Mouse (Mus musculus): ENCODE data around the gene Ilvbl.
A peak's percentile ranks its signal among the peaks of the same experiment; 100 is the strongest.
"Not testable (repeated sequence)": the region's sequence is repeated elsewhere in the genome, so short reads cannot be mapped to it uniquely, and the experiment has no call there.

Gene Ilvbl

GRCm38 (mm10) chr10:78574250-78575104 is at the start of gene Ilvbl:
Gene Ilvbl (plus strand): TSS chr10:78574346.
- peak; percentile 98 for DNase-seq

- not testable (repeated sequence) for DNase-seq
Measured at GRCm38 (mm10) chr10:78525071-78525470, 49.1 kb upstream of the Ilvbl start.

GRCm38 (mm10) chr10:78525511-78525910 is 48.6 kb upstream of the Ilvbl start:
- DNase-seq: no peak

GRCm38 (mm10) chr10:78540943-78541342 is 33.2 kb upstream of the Ilvbl start:
- peak; percentile 19 for DNase-seq

GRCm38 (mm10) chr10:78565070-78565469 is 9.1 kb upstream of the Ilvbl start:
- no peak for DNase-seq

GRCm38 (mm10) chr10:78569191-78569590 is 5.0 kb upstream of the Ilvbl start:
- no peak for DNase-seq

- DNase-seq: no peak
Measured at GRCm38 (mm10) chr10:78569686-78570085, 4.5 kb upstream of the Ilvbl start.

- DNase-seq: no peak
Measured at GRCm38 (mm10) chr10:78570416-78570815, 3.7 kb upstream of the Ilvbl start.

GRCm38 (mm10) chr10:78570897-78571296 is 3.2 kb upstream of the Ilvbl start:
- DNase-seq: no peak

GRCm38 (mm10) chr10:78573226-78573625 is 920 bp upstream of the Ilvbl start:
- DNase-seq: no peak

- DNase-seq: no peak
Measured at GRCm38 (mm10) chr10:78575105-78575632, 1.0 kb downstream of the Ilvbl start.

GRCm38 (mm10) chr10:78575690-78576089 is 1.5 kb downstream of the Ilvbl start:
- no peak for DNase-seq

GRCm38 (mm10) chr10:78576435-78577184 is 2.5 kb downstream of the Ilvbl start:
- no peak for DNase-seq

- DNase-seq: no peak
Measured at GRCm38 (mm10) chr10:78578204-78578603, 4.1 kb downstream of the Ilvbl start.

- no peak for DNase-seq
Measured at GRCm38 (mm10) chr10:78581121-78581520, 7.0 kb downstream of the Ilvbl start.

GRCm38 (mm10) chr10:78583347-78583746 is 9.2 kb downstream of the Ilvbl start:
- DNase-seq: no peak

GRCm38 (mm10) chr10:78583939-78584338 is 9.8 kb downstream of the Ilvbl start:
- no peak for DNase-seq

- no peak for DNase-seq
Measured at GRCm38 (mm10) chr10:78584996-78585395, 10.8 kb downstream of the Ilvbl start.

GRCm38 (mm10) chr10:78585606-78586005 is 11.5 kb downstream of the Ilvbl start:
- no peak for DNase-seq

GRCm38 (mm10) chr10:78586026-78586425 is 11.9 kb downstream of the Ilvbl start:
- no peak for DNase-seq

- no peak for DNase-seq
Measured at GRCm38 (mm10) chr10:78589291-78589690, 15.1 kb downstream of the Ilvbl start.

- DNase-seq: no peak
Measured at GRCm38 (mm10) chr10:78589901-78590300, 15.8 kb downstream of the Ilvbl start.

GRCm38 (mm10) chr10:78590744-78591143 is 16.6 kb downstream of the Ilvbl start:
- peak; percentile 23 for DNase-seq

Data from embryo, embryonic 11 days (tissue).